8 mouse cellular contexts compared by ENCODE assay signal in the genomic region with DNA sequence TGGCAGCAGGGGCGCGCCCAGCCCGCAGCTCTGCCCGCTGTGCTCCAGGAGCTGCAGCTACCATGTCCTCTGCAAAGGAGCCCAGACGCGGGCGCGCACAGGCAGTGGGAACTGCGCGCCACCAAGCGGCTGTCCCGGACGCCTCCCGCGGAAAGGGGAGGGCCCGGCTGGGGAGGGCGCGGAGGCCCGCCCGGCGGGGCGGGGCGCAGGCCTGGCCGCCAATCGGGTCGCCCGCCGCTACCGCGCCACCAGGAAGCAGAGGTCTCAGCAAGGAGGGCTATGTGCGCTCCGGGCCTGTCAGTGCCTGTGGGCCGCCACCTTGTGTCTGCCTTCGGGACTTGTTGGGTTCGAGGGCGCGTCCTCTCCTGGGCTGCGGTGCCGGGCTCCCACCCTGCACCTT.
DNase-seq lines count a peak whose midpoint lies in the region; ATAC-seq and TF ChIP-seq lines count a peak whose summit lies in the region.
"Not testable (repeated sequence)": the region's sequence is repeated elsewhere in the genome, so short reads cannot be mapped to it uniquely, and the experiment has no call there.

No protein-coding gene starts in this region.

- H3K4me2 ChIP-seq in forebrain, embryonic 12.5 days, result peak overlapping the region; percentile 44
- H3K4me2 ChIP-seq in heart, embryonic 15.5 days, result peak overlapping the region; percentile 66
- peak overlapping the region; percentile 63 for H3K4me2 ChIP-seq in intestine, postnatal 0 days (replicated peaks; ENCODE audit: low read depth)
- peak overlapping the region; percentile 61 for H3K4me2 ChIP-seq in limb, embryonic 13.5 days (replicated peaks)

- TF ChIP-seq CTCF in intestine, postnatal 0 days (IDR thresholded peaks at IDR 0.05; ENCODE audit: low read depth), result peak; percentile 61

- peaks cover 10% of the 10 kb centered on the region for H3K9me3 ChIP-seq in forebrain, embryonic 12.5 days
- H3K9me3 ChIP-seq in heart, embryonic 15.5 days (replicated peaks); intestine, postnatal 0 days (ENCODE audit: control insufficient read depth); limb, embryonic 13.5 days: not testable (repeated sequence)

- H3K4me1 ChIP-seq in forebrain, embryonic 12.5 days; heart, embryonic 15.5 days (replicated peaks); intestine, postnatal 0 days (replicated peaks; ENCODE audit: control insufficient read depth, insufficient read depth, low read length); limb, embryonic 13.5 days: not testable (repeated sequence)

- not testable (repeated sequence) for H3K27me3 ChIP-seq in forebrain, embryonic 12.5 days; heart, embryonic 15.5 days; intestine, postnatal 0 days (replicated peaks; ENCODE audit: control insufficient read depth, insufficient read depth, low read length); limb, embryonic 13.5 days

- H3K36me3 ChIP-seq in forebrain, embryonic 12.5 days (replicated peaks); heart, embryonic 15.5 days; intestine, postnatal 0 days (ENCODE audit: control insufficient read depth, insufficient read depth); limb, embryonic 13.5 days: not testable (repeated sequence)

- H3K4me3 ChIP-seq in forebrain, embryonic 12.5 days (replicated peaks), result peak overlapping the region; percentile 39
- peak overlapping the region; percentile 55 for H3K4me3 ChIP-seq in heart, embryonic 15.5 days
- peak overlapping the region; percentile 43 for H3K4me3 ChIP-seq in intestine, postnatal 0 days (ENCODE audit: low read depth, low read length)
- peak overlapping the region; percentile 49 for H3K4me3 ChIP-seq in limb, embryonic 13.5 days

- H3K27ac ChIP-seq in forebrain, embryonic 12.5 days; heart, embryonic 15.5 days; intestine, postnatal 0 days (ENCODE audit: low read depth, low read length); limb, embryonic 13.5 days: not testable (repeated sequence)

- H3K9ac ChIP-seq in forebrain, embryonic 12.5 days; intestine, postnatal 0 days (ENCODE audit: low read depth, low read length): not testable (repeated sequence)
- peak overlapping the region; percentile 52 for H3K9ac ChIP-seq in heart, embryonic 15.5 days
- H3K9ac ChIP-seq in limb, embryonic 13.5 days, result peak overlapping the region; percentile 54; the same call in 1 of the 2 replicates

- peak; percentile 61 for DNase-seq in adrenal gland, postnatal 25 days
- DNase-seq in lung, postnatal 14 days, result peak; percentile 32
- peak; percentile 28 for DNase-seq in ovary, postnatal 36 days (ENCODE audit: low spot score)
- peak; percentile 36 for DNase-seq in urinary bladder, adult 2 months (ENCODE audit: low spot score)

- WGBS in forebrain, embryonic 12.5 days, result 4% methylated on average over 18 of the region's 39 CpGs
- 2% methylated on average over 33 of the region's 39 CpGs for WGBS in heart, embryonic 15.5 days
- WGBS in intestine, postnatal 0 days, result under 1% methylated on average over 32 of the region's 39 CpGs
- 1% methylated on average over 35 of the region's 39 CpGs for WGBS in limb, embryonic 13.5 days

- ATAC-seq in forebrain, embryonic 12.5 days (ENCODE audit: low FRiP score), result not testable (repeated sequence)
- ATAC-seq in heart, embryonic 15.5 days (replicated peaks; ENCODE audit: insufficient number of reproducible peaks, insufficient read depth, low FRiP score, low read depth), result peak; percentile 75; the same call in 1 of the 2 replicates
- ATAC-seq in intestine, postnatal 0 days, result peak; percentile 88
- ATAC-seq in limb, embryonic 13.5 days (ENCODE audit: low FRiP score, low read depth), result peak; percentile 83; the same call in 1 of the 2 replicates
